Mouse (Mus musculus) cerebellum, adult 2 months (tissue): ENCODE data around the gene Morc2b.

Source experiments
- CTCF ChIP-seq: fragments of 200-500 bp; IDR thresholded peaks from 2 replicates; pipeline ENCODE4 v1.5.1; 2011; ENCODE audit warnings: low read depth, mild to moderate bottlenecking, control low read depth, low read length, moderate library complexity, borderline replicate concordance; ENCODE audit not compliant: insufficient read depth
- POLR2A ChIP-seq: fragments of 200-500 bp; IDR thresholded peaks from 2 replicates; pipeline ENCODE4 v1.6.1; 2011; ENCODE audit warnings: low read length, control low read depth, borderline replicate concordance; ENCODE audit not compliant: insufficient read depth

- no peak for TF ChIP-seq CTCF
- TF ChIP-seq POLR2A: no peak
These were observed 14.9 kb downstream of the Morc2b start for GRCm38 (mm10) chr17:33124546-33124945.
